Mouse (Mus musculus): ENCODE results near the gene Nim1k. TPM values are rescaled to one million over a fixed set of nuclear protein-coding genes. Genes with fewer than 3 reads are reported as not detected.

The Nim1k gene
- 5.5 and 7.0 TPM in 2 replicates for polyA plus RNA-seq (2015; fragmentation: Nextera tagmentation; extraction: Ambion mirVana)

DNA sequence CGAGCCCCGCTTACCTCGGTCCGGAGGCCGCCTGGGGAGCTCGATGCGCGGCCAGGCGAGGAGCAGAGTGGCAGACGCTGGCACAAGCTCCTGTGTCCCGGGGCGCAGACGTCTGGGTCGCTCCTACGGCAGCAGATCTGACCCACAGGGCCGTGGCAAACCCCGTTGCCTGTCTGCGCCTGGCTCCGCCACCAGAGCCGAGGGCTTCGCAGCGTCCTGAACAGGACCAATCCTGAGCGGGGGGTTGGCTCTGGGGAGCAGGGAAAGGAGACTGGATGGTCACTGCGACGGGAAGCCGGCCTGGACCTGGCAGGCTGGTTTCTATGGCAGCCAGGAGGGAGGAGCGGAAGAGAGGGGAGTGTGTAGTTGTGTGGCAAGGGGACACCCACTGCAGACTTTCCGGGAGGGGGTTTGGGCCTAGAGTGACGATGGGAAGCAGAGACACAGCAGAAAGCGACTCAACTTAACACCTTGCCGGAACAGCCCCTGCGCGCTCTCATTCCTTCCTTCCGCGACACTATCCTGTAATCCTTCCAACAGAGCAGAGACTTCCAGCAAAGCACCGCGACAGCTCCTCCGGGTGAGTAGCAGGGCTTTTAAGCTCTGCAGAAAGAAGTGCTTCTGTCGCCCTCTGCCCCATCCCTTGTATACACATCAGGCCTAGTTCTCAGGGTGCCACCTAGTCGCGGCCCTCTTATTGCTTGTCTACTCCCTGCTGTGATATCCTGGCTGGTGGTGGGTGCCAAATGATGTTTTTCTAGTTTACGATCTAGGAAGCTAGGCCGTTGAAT is at the start of gene Nim1k:
TSS of gene Nim1k (minus strand) at position 202 of the 791 bp plus-strand sequence.
- H3K36me3 ChIP-seq (ENCODE audit: control insufficient read depth, insufficient read depth, low read length), result no peaks in the 10 kb centered on the region
- under 1% methylated on average over 42 of the region's 43 CpGs for WGBS
- peak within 1 kb of the TSS; percentile 78 for H3K9ac ChIP-seq (ENCODE audit: low read depth, low read length)
- peak within 1 kb of the TSS; percentile 59 for H3K4me3 ChIP-seq (ENCODE audit: low read depth, low read length)
- peak; percentile 95 for ATAC-seq
- H3K9me3 ChIP-seq (replicated peaks; ENCODE audit: control insufficient read depth, low read length, poor library complexity, severe bottlenecking), result no peaks in the 10 kb centered on the region
- H3K27me3 ChIP-seq (ENCODE audit: control insufficient read depth, insufficient read depth, low read depth, low read length), result no peaks in the 10 kb centered on the region
- peak within 1 kb of the TSS; percentile 82 for H3K4me2 ChIP-seq (ENCODE audit: low read length)
- H3K4me1 ChIP-seq (ENCODE audit: control insufficient read depth, insufficient read depth, low read length), result peaks cover 8% of the 10 kb centered on the region
- peak within 1 kb of the TSS; percentile 83 for H3K27ac ChIP-seq (ENCODE audit: low read length)

DNA sequence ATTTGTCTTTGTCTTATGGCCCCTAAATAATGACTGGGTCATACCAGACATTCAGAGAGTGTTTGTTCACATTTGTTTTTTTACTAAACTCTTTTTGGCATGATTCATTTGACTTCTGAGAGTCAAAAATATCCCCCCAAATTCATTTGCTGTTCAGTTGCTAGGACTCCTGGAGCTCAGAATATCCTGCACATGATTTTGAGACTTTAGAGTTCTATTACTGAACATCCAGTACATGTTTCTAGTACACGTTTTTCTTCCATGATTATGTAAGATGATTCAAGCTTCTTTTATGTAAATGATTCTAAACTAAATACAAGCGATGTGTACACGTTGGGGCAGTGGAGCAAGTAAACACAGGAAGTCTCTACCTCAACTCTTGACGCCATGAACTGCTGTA is 42.0 kb upstream of the Nim1k start:
- Histone ChIP-seq H3K36me3 (ENCODE audit: control insufficient read depth, insufficient read depth, low read length) (no peaks in the 10 kb centered on the region), H3K4me2 (ENCODE audit: low read length) (no peak overlapping the region), H3K9me3 (replicated peaks; ENCODE audit: control insufficient read depth, low read length, poor library complexity, severe bottlenecking) (no peaks in the 10 kb centered on the region), H3K4me1 (ENCODE audit: control insufficient read depth, insufficient read depth, low read length) (no peaks in the 10 kb centered on the region), H3K9ac (ENCODE audit: low read depth, low read length) (no peak overlapping the region), H3K27ac (ENCODE audit: low read length) (no peak overlapping the region), H3K27me3 (ENCODE audit: control insufficient read depth, insufficient read depth, low read depth, low read length) (no peaks in the 10 kb centered on the region), H3K4me3 (ENCODE audit: low read depth, low read length) (no peak overlapping the region)
- no peak for ATAC-seq
- 69% methylated on average over 4 of the region's 4 CpGs for WGBS

DNA sequence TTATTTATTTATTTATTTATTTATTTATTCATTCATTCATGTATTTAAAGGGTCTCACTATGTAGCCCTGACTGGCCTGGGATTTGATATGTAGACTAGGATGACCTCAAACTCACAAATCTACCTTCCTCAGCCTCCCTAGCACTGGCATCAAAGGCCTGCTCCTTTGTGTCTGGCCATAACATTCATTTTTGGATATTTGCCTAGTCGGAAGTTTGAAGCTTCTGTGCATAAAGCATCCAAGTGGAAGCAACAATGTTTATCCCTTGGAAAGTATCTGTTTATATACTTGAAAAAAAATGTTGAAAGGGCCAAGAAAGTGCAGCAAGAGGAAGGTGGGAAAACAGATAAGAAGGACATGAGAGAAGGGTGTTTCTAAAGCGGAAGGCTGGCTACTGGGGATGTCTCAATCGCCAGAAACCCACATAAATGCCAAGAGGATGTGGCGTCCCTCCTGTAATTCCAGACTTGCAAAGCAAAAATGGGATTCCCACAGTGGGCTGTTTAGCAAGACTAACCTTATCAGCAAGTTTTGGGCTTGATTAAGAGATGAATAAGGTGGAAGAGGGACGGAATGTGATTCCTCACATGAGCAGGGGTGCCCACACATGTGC is 37.2 kb upstream of the Nim1k start:
- no peak for ATAC-seq
- 90% methylated on average over 5 of the region's 5 CpGs for WGBS
- H3K4me2 ChIP-seq (ENCODE audit: low read length), result no peak overlapping the region

DNA sequence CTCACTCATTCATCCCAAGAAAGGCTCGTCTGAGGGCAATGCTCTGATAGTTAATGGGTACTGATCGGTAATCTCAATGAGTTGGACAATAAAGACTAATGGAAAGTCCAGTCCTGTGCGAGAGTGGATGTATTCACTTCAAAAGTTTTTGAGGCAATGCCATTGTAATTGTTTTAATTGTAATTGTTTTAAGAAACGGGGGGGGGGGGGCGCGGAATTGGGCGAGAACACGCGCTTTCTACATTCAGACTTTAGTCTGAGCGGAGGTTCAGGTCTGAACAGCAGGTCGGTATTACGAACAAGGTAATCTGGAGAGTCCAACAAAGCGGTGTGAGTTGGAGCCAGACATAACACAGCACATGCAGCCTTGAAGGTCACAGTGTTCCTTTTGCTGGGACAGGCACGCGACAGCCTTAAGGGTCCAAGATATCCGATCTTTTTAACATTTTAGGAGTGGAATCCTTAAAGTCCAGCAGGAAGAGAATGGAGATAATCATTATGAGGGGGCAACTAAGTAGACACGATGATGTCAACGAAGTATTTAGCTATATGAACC is 36.0 kb upstream of the Nim1k start:
- Histone ChIP-seq H3K4me2 (ENCODE audit: low read length) (peak overlapping the region; percentile 57), H3K27me3 (ENCODE audit: control insufficient read depth, insufficient read depth, low read depth, low read length) (no peaks in the 10 kb centered on the region), H3K27ac (ENCODE audit: low read length) (peak overlapping the region; percentile 97), H3K4me3 (ENCODE audit: low read depth, low read length) (peak overlapping the region; percentile 89), H3K9ac (ENCODE audit: low read depth, low read length) (peak overlapping the region; percentile 91), H3K9me3 (replicated peaks; ENCODE audit: control insufficient read depth, low read length, poor library complexity, severe bottlenecking) (no peaks in the 10 kb centered on the region), H3K4me1 (ENCODE audit: control insufficient read depth, insufficient read depth, low read length) (peaks cover 10% of the 10 kb centered on the region), H3K36me3 (ENCODE audit: control insufficient read depth, insufficient read depth, low read length) (peaks cover 3% of the 10 kb centered on the region; the same call in 1 of the 2 replicates)
- no peak for ATAC-seq
- WGBS, result 4% methylated on average over 18 of the region's 18 CpGs

More for the DNA sequence above, 37.2 kb upstream of the Nim1k start:
- no peaks in the 10 kb centered on the region for H3K9me3 ChIP-seq (replicated peaks; ENCODE audit: control insufficient read depth, low read length, poor library complexity, severe bottlenecking)
- H3K4me1 ChIP-seq (ENCODE audit: control insufficient read depth, insufficient read depth, low read length), result peaks cover 10% of the 10 kb centered on the region
- no peak overlapping the region for H3K4me3 ChIP-seq (ENCODE audit: low read depth, low read length)
- H3K27me3 ChIP-seq (ENCODE audit: control insufficient read depth, insufficient read depth, low read depth, low read length), result no peaks in the 10 kb centered on the region
- no peak overlapping the region for H3K27ac ChIP-seq (ENCODE audit: low read length)
- no peaks in the 10 kb centered on the region; the same call in 1 of the 2 replicates for H3K36me3 ChIP-seq (ENCODE audit: control insufficient read depth, insufficient read depth, low read length)
- no peak overlapping the region for H3K9ac ChIP-seq (ENCODE audit: low read depth, low read length)

DNA sequence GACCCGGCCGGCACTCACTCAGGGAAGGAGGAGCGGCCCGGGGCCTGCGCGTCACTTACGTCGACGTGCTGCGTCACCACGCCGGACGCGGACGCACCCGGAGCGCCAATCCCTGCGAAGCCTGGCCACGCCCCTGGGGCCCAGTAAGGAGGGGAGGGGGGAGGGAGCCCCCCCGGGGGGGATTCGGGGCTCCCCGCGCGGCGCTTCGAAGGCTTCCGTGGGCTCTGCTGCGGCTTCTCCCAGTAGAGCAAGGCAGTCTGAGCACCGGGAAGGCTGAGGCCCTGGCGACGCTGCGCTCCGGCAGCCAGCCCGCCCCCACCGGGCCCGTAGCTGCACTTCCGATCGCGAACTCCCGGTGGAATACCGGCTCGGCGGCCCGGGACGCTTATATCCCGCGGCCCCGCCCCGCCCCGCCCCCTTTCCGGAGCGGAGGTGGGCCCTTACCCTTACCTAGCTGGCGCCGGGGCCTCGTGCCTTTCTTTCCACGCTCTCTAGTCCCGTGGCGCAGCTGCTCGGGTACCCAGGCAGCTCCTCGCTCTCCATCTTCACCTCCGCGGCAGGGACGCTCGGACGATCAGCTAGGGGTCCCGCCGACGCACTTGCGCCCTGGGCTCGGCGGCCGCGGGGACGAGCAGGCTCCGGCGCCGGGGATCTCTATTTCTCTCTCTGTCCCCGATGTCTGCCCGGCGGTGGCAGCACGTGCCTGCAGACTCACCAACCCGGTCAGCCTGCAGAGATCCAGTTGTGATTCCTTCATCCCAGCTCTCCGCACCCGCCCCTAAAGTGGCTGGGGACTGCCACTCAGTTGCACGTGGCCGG is 35.3 kb upstream of the Nim1k start, which contains the start of gene Zfp131:
TSS of gene Zfp131 (minus strand) at position 129 of the 819 bp plus-strand sequence.
- Histone ChIP-seq H3K4me1 (ENCODE audit: control insufficient read depth, insufficient read depth, low read length) (peaks cover 10% of the 10 kb centered on the region), H3K9ac (ENCODE audit: low read depth, low read length) (peak within 1 kb of the TSS; percentile 91), H3K36me3 (ENCODE audit: control insufficient read depth, insufficient read depth, low read length) (peaks cover 5% of the 10 kb centered on the region; the same call in 1 of the 2 replicates), H3K9me3 (replicated peaks; ENCODE audit: control insufficient read depth, low read length, poor library complexity, severe bottlenecking) (no peaks in the 10 kb centered on the region), H3K27me3 (ENCODE audit: control insufficient read depth, insufficient read depth, low read depth, low read length) (no peaks in the 10 kb centered on the region), H3K4me3 (ENCODE audit: low read depth, low read length) (peak within 1 kb of the TSS; percentile 89), H3K4me2 (ENCODE audit: low read length) (peak within 1 kb of the TSS; percentile 57), H3K27ac (ENCODE audit: low read length) (peak within 1 kb of the TSS; percentile 97)
- ATAC-seq, result peak; percentile 97
- under 1% methylated on average over 71 of the region's 86 CpGs for WGBS

DNA sequence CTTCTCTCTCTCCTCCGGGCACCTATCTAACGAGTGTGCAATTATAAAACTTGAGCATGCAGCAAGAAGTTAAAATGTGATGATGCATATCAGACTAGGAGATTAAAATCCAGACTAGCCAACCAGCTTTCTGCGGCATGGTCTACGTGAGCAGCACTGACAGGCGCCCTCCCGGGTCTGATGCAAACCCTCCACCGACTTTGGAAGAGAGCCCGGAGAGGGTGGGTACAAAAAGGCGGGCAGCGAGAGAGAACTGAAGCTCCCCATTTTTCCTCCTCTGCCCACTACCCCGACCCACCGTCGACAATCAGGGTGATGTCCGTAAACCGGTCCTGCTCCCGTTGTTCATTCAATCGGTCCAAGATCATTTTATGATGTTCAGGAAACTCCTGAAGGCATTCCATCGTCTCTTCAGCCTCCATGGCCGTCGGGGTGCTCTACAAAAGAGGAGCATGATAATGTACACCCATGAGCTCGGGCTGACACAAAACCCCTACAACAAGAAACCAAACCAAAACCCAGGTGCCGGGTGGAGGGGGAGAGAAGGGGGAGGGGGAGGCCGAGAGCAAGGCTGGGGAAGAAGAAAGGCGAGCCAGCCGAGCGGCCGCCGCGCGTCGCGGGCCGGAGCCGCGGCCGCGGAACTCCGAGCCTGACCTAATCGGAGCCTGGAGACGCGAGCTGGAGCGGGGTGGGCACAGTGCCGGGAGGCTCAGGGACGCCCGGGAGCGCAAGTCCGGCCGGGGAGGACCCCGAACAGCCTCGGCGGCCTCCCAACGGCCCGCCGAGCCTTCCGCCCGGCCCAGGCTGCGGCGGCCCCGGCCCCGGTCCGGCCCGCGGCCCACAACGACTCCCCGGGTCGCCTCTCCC is 34.4 kb upstream of the Nim1k start:
- Histone ChIP-seq H3K4me1 (ENCODE audit: control insufficient read depth, insufficient read depth, low read length) (peaks cover 10% of the 10 kb centered on the region), H3K4me2 (ENCODE audit: low read length) (peak overlapping the region; percentile 53), H3K27ac (ENCODE audit: low read length) (peak overlapping the region; percentile 97), H3K4me3 (ENCODE audit: low read depth, low read length) (peak overlapping the region; percentile 89), H3K36me3 (ENCODE audit: control insufficient read depth, insufficient read depth, low read length) (peaks cover 5% of the 10 kb centered on the region; the same call in 1 of the 2 replicates), H3K9ac (ENCODE audit: low read depth, low read length) (peak overlapping the region; percentile 91), H3K27me3 (ENCODE audit: control insufficient read depth, insufficient read depth, low read depth, low read length) (no peaks in the 10 kb centered on the region), H3K9me3 (replicated peaks; ENCODE audit: control insufficient read depth, low read length, poor library complexity, severe bottlenecking) (no peaks in the 10 kb centered on the region)
- WGBS, result under 1% methylated on average over 57 of the region's 66 CpGs
- ATAC-seq, result peak; percentile 76

DNA sequence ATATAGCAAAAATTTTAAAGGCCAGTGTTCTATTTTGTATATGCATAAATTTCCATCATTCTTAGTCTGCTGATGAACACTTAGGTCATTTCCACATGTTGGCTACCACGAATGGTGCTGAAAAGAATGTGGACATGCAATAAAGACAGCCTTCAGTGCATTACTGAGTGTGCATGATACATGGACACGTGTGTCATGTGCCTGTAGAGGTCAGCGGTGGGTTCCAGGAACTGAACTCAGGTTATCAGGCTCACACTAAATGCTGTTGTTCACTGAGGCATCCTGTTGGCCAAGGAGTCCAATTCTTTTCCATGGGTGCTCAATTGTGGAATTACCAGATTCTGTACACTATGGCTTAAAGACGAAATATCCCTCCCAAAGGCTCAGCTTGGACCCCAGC is 27.9 kb upstream of the Nim1k start:
- Histone ChIP-seq H3K36me3 (ENCODE audit: control insufficient read depth, insufficient read depth, low read length) (peaks cover 22% of the 10 kb centered on the region), H3K27ac (ENCODE audit: low read length) (no peak overlapping the region), H3K4me2 (ENCODE audit: low read length) (no peak overlapping the region), H3K9me3 (replicated peaks; ENCODE audit: control insufficient read depth, low read length, poor library complexity, severe bottlenecking) (no peaks in the 10 kb centered on the region), H3K9ac (ENCODE audit: low read depth, low read length) (no peak overlapping the region), H3K4me1 (ENCODE audit: control insufficient read depth, insufficient read depth, low read length) (peaks cover 1% of the 10 kb centered on the region), H3K4me3 (ENCODE audit: low read depth, low read length) (no peak overlapping the region), H3K27me3 (ENCODE audit: control insufficient read depth, insufficient read depth, low read depth, low read length) (no peaks in the 10 kb centered on the region)
- WGBS, result 87% methylated on average over 4 of the region's 4 CpGs
- ATAC-seq, result no peak

DNA sequence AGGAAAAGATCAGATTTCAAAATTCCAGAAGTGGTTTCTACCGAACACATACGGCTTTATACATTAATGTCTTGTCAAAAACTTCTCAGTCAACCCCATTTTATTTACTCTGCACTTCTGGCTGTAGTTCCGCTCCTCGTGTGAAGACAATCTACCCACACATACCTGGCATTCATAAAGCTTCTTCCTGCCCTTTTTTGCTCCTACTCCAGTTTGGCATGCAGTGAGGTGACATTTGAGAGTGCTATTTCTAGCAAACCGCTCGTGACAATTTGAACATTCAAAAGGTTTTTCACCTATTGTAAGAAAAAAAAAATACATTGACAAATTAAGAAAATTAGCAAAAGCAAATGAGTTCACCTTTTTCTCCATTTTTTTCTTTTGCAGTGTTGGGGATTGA is 12.9 kb upstream of the Nim1k start:
- Histone ChIP-seq H3K4me3 (ENCODE audit: low read depth, low read length) (no peak overlapping the region), H3K9ac (ENCODE audit: low read depth, low read length) (no peak overlapping the region), H3K9me3 (replicated peaks; ENCODE audit: control insufficient read depth, low read length, poor library complexity, severe bottlenecking) (no peaks in the 10 kb centered on the region), H3K4me2 (ENCODE audit: low read length) (no peak overlapping the region), H3K27me3 (ENCODE audit: control insufficient read depth, insufficient read depth, low read depth, low read length) (no peaks in the 10 kb centered on the region), H3K36me3 (ENCODE audit: control insufficient read depth, insufficient read depth, low read length) (peaks cover 23% of the 10 kb centered on the region), H3K4me1 (ENCODE audit: control insufficient read depth, insufficient read depth, low read length) (no peaks in the 10 kb centered on the region), H3K27ac (ENCODE audit: low read length) (no peak overlapping the region)
- WGBS, result 93% methylated on average over 6 of the region's 6 CpGs
- ATAC-seq, result no peak

All from midbrain, embryonic 16.5 days (tissue).